Comparison of ENCODE assay signal across 16 mouse cellular contexts in genomic region chr6:54878546-54878945, GRCm38 (mm10).
"Had no signal": no experiment of that assay in that cellular context is flagged by ENCODE, and none has a peak within 500 bp of the region (broad histone marks: within the 10 kb centered on the region; RNA-seq: fewer than 3 reads in every experiment).

No protein-coding gene starts in this region.

- H3K4me3 ChIP-seq: kidney, embryonic 15.5 days; left cerebral cortex, adult 2 months; liver, embryonic 13.5 days had no signal

- H3K27me3 ChIP-seq: kidney, embryonic 15.5 days; liver, embryonic 13.5 days had no signal

- DNase-seq: kidney, postnatal 10 days; kidney, postnatal 36 days; layer of hippocampus, postnatal 36 days; liver, embryonic 13.5 days; lung, adult 2 months; lung, postnatal 14 days; lung, postnatal 4 days; midbrain, embryonic 14.5 days; right cerebral cortex, adult 18-20 months; right cerebral cortex, postnatal 14 days; right cerebral cortex, postnatal 4 days; thymus, adult 18-20 months; thymus, postnatal 36 days had no signal

- H3K9ac ChIP-seq: kidney, embryonic 15.5 days; liver, embryonic 13.5 days had no signal

- H3K4me2 ChIP-seq: kidney, embryonic 15.5 days; liver, embryonic 13.5 days; midbrain, embryonic 11.5 days had no signal

- H3K27ac ChIP-seq: kidney, embryonic 15.5 days; left cerebral cortex, adult 2 months; liver, embryonic 13.5 days had no signal

- H3K9me3 ChIP-seq: kidney, embryonic 15.5 days; liver, embryonic 13.5 days had no signal
